Comparison of ENCODE assay signal across 20 mouse cellular contexts in the genomic region with DNA sequence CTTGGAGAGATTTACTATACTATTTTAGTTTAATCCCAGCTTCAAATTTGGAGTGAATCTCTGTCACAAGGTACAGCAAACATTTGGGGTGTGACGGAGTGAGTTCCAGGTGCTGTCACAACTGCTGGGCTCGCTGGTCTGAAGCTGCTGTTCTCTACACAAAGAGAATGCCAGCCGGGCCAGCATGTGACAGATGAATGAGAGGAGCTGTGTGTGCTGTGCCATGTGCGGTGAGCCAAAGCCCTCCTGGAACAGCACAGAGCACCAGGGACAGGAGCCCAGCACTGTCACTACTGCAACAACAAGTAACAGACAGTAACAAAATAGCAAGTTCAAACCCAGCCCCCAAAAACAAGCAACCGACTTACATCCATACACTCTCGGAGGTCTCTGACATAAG.
A peak's percentile ranks its signal among the peaks of the same experiment; 100 is the strongest.
DNase-seq lines count a peak whose midpoint lies in the region; ATAC-seq and TF ChIP-seq lines count a peak whose summit lies in the region.
"Had no signal": no experiment of that assay in that cellular context is flagged by ENCODE, and none has a peak within 500 bp of the region (broad histone marks: within the 10 kb centered on the region; RNA-seq: fewer than 3 reads in every experiment).

No protein-coding gene starts in this region.

- H3K9ac ChIP-seq in forebrain, postnatal 0 days = no peak overlapping the region
- H3K9ac ChIP-seq in forebrain, embryonic 15.5 days (replicated peaks) = no peak overlapping the region
- H3K9ac ChIP-seq: embryonic facial prominence, embryonic 15.5 days; heart, embryonic 12.5 days; intestine, embryonic 15.5 days had no signal

- no peak for DNase-seq in forebrain, postnatal 0 days
- peak; percentile 70 for DNase-seq in layer of hippocampus, adult 11-12 months (ENCODE audit: low spot score)
- no peak for DNase-seq in layer of hippocampus, adult 9-10 months (ENCODE audit: low spot score)
- DNase-seq in layer of hippocampus, adult 2 months (ENCODE audit: low spot score in 2 of 2) = peak in 1 of 2 experiments; percentile 56
- no peak for DNase-seq in liver
- no peak for DNase-seq in Muller cell, postnatal 12 days (ENCODE audit: inconsistent ontology term)
- DNase-seq: adrenal gland, adult 2 months; adrenal gland, postnatal 25 days; cerebellum, adult 11 months; cerebellum, adult 8-10 months; cerebellum, postnatal 14 days; embryo, embryonic 11 days; gastrocnemius, adult 2 months; gastrocnemius, postnatal 25 days had no signal

- WGBS in forebrain, postnatal 0 days = 59% methylated on average over 6 of the region's 6 CpGs
- WGBS in forebrain, embryonic 15.5 days = 71% methylated on average over 6 of the region's 6 CpGs

- TF ChIP-seq CTCF in forebrain, postnatal 0 days (IDR thresholded peaks at IDR 0.05; ENCODE audit: low read depth) = no peak
- TF ChIP-seq CTCF in layer of hippocampus, adult 2 months (conservative IDR thresholded peaks at IDR 0.05) = no peak

- H3K27me3 ChIP-seq in forebrain, postnatal 0 days (ENCODE audit: insufficient read depth, low read length) = no peaks in the 10 kb centered on the region
- no peaks in the 10 kb centered on the region for H3K27me3 ChIP-seq in forebrain, embryonic 15.5 days
- H3K27me3 ChIP-seq: embryonic facial prominence, embryonic 15.5 days; heart, embryonic 12.5 days; intestine, embryonic 15.5 days had no signal

- no peaks in the 10 kb centered on the region for H3K9me3 ChIP-seq in forebrain, postnatal 0 days (ENCODE audit: low read length)
- H3K9me3 ChIP-seq in forebrain, embryonic 15.5 days = no peaks in the 10 kb centered on the region
- H3K9me3 ChIP-seq: embryonic facial prominence, embryonic 15.5 days; heart, embryonic 12.5 days; hindbrain, embryonic 10.5 days; intestine, embryonic 15.5 days had no signal

- H3K4me2 ChIP-seq in forebrain, postnatal 0 days (ENCODE audit: low read depth) = no peak overlapping the region
- H3K4me2 ChIP-seq in forebrain, embryonic 15.5 days (replicated peaks) = no peak overlapping the region
- H3K4me2 ChIP-seq: embryonic facial prominence, embryonic 15.5 days; heart, embryonic 12.5 days; intestine, embryonic 15.5 days had no signal

- no peak overlapping the region for H3K4me3 ChIP-seq in forebrain, postnatal 0 days (ENCODE audit: low read depth, low read length)
- H3K4me3 ChIP-seq in forebrain, embryonic 15.5 days = no peak overlapping the region
- H3K4me3 ChIP-seq in layer of hippocampus, adult 2 months = no peak overlapping the region
- H3K4me3 ChIP-seq: embryonic facial prominence, embryonic 15.5 days; erythroblast, embryonic 14.5 days; gastrocnemius, adult 2 months; heart, embryonic 12.5 days; hindbrain, embryonic 10.5 days; intestine, embryonic 15.5 days had no signal

- peak; percentile 56; the same call in 1 of the 2 replicates for ATAC-seq in forebrain, postnatal 0 days
- ATAC-seq in forebrain, embryonic 15.5 days (replicated peaks) = no peak
- ATAC-seq: intestine, embryonic 15.5 days had no signal

- no peak overlapping the region for H3K27ac ChIP-seq in forebrain, postnatal 0 days (ENCODE audit: low read depth, low read length)
- no peak overlapping the region for H3K27ac ChIP-seq in forebrain, embryonic 15.5 days (replicated peaks)
- H3K27ac ChIP-seq in layer of hippocampus, adult 2 months = peak overlapping the region; percentile 62
- H3K27ac ChIP-seq: embryonic facial prominence, embryonic 15.5 days; gastrocnemius, adult 2 months; hindbrain, embryonic 10.5 days; intestine, embryonic 15.5 days had no signal

- peaks cover 67% of the 10 kb centered on the region for H3K36me3 ChIP-seq in forebrain, postnatal 0 days (ENCODE audit: insufficient read depth)
- peaks cover 64% of the 10 kb centered on the region for H3K36me3 ChIP-seq in forebrain, embryonic 15.5 days

- H3K4me1 ChIP-seq in forebrain, postnatal 0 days (ENCODE audit: insufficient read depth) = no peaks in the 10 kb centered on the region
- no peaks in the 10 kb centered on the region for H3K4me1 ChIP-seq in forebrain, embryonic 15.5 days
- H3K4me1 ChIP-seq: embryonic facial prominence, embryonic 15.5 days; heart, embryonic 12.5 days; hindbrain, embryonic 10.5 days; intestine, embryonic 15.5 days had no signal
